ENCODE assay signal across 9 mouse cellular contexts in the genomic region with DNA sequence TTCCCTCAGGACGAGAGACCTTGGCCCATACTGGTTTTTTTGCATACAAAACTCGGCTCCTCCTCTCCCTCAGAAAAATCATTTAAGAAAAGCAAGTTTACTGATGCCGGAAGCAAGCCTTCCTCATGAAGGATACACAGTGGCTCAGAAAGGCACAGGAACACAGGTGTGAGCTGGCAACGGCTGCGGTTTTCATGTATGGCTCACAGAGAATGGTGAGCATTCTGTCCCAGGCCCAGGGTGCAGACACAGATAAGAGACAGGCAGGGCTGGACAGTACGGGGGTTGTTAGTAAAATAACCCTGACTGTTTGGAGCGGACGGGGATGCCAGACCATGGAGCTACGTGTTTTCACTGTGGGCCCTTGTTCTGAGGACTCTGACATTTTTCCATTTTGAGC. TPM values are rescaled to one million over a fixed set of nuclear protein-coding genes. Genes with fewer than 3 reads are reported as not detected.
A peak's percentile ranks its signal among the peaks of the same experiment; 100 is the strongest.
DNase-seq lines count a peak whose midpoint lies in the region; ATAC-seq lines count a peak whose summit lies in the region.
"Had no signal": no experiment of that assay in that cellular context is flagged by ENCODE, and none has a peak within 500 bp of the region (broad histone marks: within the 10 kb centered on the region; RNA-seq: fewer than 3 reads in every experiment).

No protein-coding gene starts in this region.

- DNase-seq in heart, adult 11 months: peak; percentile 92
- no peak for DNase-seq in heart, postnatal 10 days
- peak; percentile 4 for DNase-seq in spleen, adult 12 weeks (ENCODE audit: low spot score)
- no peak for DNase-seq in spleen, postnatal 4 days (ENCODE audit: low spot score in 2 of 2)
- no peak for DNase-seq in urinary bladder, postnatal 25 days (ENCODE audit: low spot score)
- no peak for DNase-seq in adrenal gland, adult (ENCODE audit: inconsistent age in 2 of 2, low spot score in 1 of 2)
- DNase-seq in frontal cortex, postnatal 36 days (ENCODE audit: low spot score in 2 of 2): no peak
- DNase-seq: embryo, embryonic 11 days had no signal

- peak; percentile 49 for ATAC-seq in inflammation-experienced regulatory T-cells, adult 6 months

- intact Hi-C loops in heart, postnatal 10 days (cut with DNase I): loop anchor here (10.0 kb wide), 1 partner anchor 1461 kb away; a partner anchor contains a TSS

RNA-seq across cellular contexts. Expression of a gene that starts 6.6 kb away (rescaled TPM):
- 10 to 100 TPM; 57.0 to 67.0 TPM for total RNA-seq in heart, postnatal 10 days (2021)
- polyA plus RNA-seq in inflammation-experienced regulatory T-cells, adult 6 months (2017; shearing (Covaris generic)): 10 to 100 TPM in 2 of 3 experiments, 1 to 10 TPM in 1; 5.3 to 12.1 (median 11.6) TPM

Comparison
In these comparisons a context has a peak if more than half of its experiments do, and no peak if none do; other contexts are left out.
1. DNase-seq: peak in heart, adult 11 months (single experiment) and spleen, adult 12 weeks (single experiment); none in heart, postnatal 10 days (0 of 2), spleen, postnatal 4 days (0 of 2), urinary bladder, postnatal 25 days (single experiment), adrenal gland, adult (0 of 2) and frontal cortex, postnatal 36 days (0 of 2).